Mouse (Mus musculus): Measurements from ENCODE around the gene Gorab. TPM values are rescaled to one million over a fixed set of nuclear protein-coding genes. Genes with fewer than 3 reads are reported as not detected.

The Gorab gene
- polyA plus RNA-seq, 1 experiment from 2014 or later: 31.3 TPM

DNA sequence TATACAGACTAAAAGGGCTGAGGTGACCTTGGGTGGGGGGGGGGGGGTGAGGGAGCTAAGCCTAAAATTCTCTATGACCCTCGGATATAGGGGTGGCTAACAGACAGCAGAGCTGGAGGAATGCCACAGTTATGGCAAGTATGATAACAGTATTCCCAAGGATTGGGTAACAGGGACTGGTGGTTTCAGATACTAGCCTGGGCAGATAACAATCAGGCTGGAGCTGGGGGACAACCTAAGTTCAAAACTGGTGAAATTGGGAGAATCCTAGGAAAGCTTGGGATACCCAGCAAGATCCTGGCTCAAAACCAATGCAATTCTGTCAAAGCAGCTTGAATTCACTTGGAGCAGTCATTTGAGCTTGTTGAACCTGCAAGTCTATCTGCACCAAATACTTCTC lies 22.9 kb downstream of the Gorab start:
- H3K4me2 ChIP-seq (replicated peaks): no peak overlapping the region
- peaks cover 9% of the 10 kb centered on the region for H3K36me3 ChIP-seq
- no peaks in the 10 kb centered on the region for H3K27me3 ChIP-seq
- H3K27ac ChIP-seq: no peak overlapping the region
- no peak overlapping the region for H3K9ac ChIP-seq
- H3K4me1 ChIP-seq: no peaks in the 10 kb centered on the region
- 92% methylated on average over 1 of the region's 1 CpGs for WGBS
- H3K4me3 ChIP-seq: no peak overlapping the region
- no peaks in the 10 kb centered on the region for H3K9me3 ChIP-seq (replicated peaks)
- ATAC-seq (ENCODE audit: low FRiP score): no peak

DNA sequence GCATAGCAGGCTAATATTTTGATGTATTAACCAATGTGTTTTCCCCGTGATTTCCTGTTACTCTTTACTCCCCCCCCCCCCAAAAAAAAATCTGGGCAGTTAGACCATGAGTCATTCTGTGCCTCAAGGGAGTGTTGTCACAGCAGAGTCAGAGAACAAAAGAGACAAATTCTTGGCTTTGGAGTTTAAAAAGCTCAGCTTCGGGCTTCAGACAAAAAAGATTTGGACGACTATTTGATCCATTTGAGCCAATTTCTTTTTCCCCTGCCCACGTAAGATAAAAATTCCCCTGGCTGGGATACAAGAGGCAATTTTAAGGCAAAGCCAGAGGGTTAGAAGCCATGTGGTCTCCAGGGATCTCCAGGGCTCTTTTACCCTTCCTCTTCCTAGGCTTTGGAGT lies 23.4 kb downstream of the Gorab start:
- no peaks in the 10 kb centered on the region for H3K9me3 ChIP-seq (replicated peaks)
- WGBS: 54% methylated on average over 4 of the region's 4 CpGs
- ATAC-seq (ENCODE audit: low FRiP score): no peak
- no peak overlapping the region for H3K9ac ChIP-seq
- no peak overlapping the region for H3K27ac ChIP-seq
- no peak overlapping the region for H3K4me2 ChIP-seq (replicated peaks)
- no peaks in the 10 kb centered on the region for H3K27me3 ChIP-seq
- 0 out of 2 replicates have a peak, but pooled peaks cover 4% of the 10 kb centered on the region for H3K36me3 ChIP-seq
- H3K4me3 ChIP-seq: no peak overlapping the region
- no peaks in the 10 kb centered on the region for H3K4me1 ChIP-seq

DNA sequence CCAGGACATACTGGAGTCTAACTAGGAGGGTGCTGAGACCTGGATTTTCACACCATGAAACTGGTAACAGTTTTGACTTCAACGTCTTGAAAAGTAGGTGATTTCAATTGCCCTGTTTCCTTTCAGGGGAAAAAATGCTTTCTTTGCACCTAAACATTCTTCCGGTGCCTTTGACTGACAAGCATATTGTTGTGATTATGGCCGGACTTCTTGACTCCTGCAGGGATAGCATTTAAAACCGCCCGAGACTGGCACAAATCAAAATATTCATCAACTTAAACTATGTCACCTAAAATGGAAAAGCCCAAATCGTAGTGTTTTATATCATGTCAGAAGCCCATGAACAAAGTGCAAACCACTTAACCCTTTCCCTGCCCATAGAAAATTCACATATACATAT lies 25.5 kb downstream of the Gorab start:
- Histone ChIP-seq H3K4me2 (replicated peaks) (no peak overlapping the region), H3K27me3 (no peaks in the 10 kb centered on the region), H3K36me3 (no peaks in the 10 kb centered on the region), H3K9me3 (replicated peaks) (no peaks in the 10 kb centered on the region), H3K9ac (no peak overlapping the region), H3K4me3 (no peak overlapping the region), H3K4me1 (no peaks in the 10 kb centered on the region), H3K27ac (no peak overlapping the region)
- WGBS: 51% methylated on average over 6 of the region's 6 CpGs
- ATAC-seq (ENCODE audit: low FRiP score): no peak

DNA sequence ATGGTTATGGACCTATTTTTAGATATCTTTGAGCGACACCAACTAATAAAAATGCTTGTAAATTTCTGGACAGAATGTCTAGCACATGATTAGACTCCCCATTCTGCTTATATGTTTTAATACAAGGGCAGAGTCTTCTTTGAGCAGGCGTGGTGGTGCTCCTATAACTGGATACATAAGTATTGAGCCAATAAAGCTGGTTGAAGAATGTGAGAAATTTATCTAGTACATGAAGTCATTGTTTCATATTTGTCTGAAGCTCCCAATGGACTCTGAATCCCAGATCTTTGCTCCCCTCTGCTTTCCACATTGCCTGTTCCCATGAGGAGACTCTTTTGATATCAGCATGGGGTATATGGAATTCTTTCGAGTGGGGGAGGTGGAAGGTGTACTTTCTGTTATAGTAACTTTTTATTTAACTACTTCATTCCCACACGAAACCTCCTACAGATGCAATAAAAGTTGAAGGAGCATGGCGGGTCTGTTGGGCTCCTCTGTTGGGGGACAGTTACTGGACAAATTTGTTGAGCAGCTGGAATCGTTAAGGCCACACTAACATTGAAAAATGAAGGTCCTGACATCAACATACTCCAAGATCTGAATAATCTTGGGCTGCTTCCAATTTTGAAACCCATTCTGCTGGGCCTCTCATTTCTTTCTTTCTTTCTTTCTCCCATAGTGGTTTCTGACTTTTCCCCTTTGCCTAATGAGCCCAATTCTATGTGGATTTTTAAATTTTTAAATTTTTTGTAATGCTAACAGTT lies 26.5 kb downstream of the Gorab start:
- H3K4me1 ChIP-seq: no peaks in the 10 kb centered on the region
- no peak for ATAC-seq (ENCODE audit: low FRiP score)
- no peak overlapping the region for H3K4me2 ChIP-seq (replicated peaks)
- no peak overlapping the region for H3K9ac ChIP-seq
- H3K27me3 ChIP-seq: no peaks in the 10 kb centered on the region
- 68% methylated on average over 6 of the region's 6 CpGs for WGBS
- no peaks in the 10 kb centered on the region for H3K9me3 ChIP-seq (replicated peaks)
- H3K27ac ChIP-seq: no peak overlapping the region
- no peak overlapping the region for H3K4me3 ChIP-seq
- H3K36me3 ChIP-seq: no peaks in the 10 kb centered on the region

DNA sequence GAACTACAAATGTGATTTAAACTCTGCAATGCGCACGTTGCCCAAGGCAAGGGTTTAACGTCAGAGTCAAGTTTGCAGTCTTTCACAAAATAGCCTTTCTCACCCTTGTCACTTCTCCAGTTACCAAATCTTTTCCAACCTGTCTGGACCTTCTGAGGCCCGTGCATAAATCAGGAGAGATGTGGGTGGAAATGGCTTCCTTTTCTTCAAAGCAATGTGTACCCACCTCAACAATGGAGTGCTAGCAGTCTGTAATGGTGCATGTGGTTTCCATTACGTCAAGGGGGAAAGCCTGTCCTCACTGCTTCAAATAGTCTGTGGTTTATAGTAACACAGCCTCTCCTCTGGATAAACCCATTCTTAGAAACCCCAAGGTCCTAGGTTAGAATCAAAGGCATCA lies 29.0 kb downstream of the Gorab start:
- Histone ChIP-seq H3K4me3 (no peak overlapping the region), H3K36me3 (no peaks in the 10 kb centered on the region), H3K27me3 (no peaks in the 10 kb centered on the region), H3K9me3 (replicated peaks) (no peaks in the 10 kb centered on the region), H3K4me1 (no peaks in the 10 kb centered on the region), H3K9ac (no peak overlapping the region), H3K4me2 (replicated peaks) (no peak overlapping the region), H3K27ac (no peak overlapping the region)
- ATAC-seq (ENCODE audit: low FRiP score): no peak
- 69% methylated on average over 5 of the region's 5 CpGs for WGBS

DNA sequence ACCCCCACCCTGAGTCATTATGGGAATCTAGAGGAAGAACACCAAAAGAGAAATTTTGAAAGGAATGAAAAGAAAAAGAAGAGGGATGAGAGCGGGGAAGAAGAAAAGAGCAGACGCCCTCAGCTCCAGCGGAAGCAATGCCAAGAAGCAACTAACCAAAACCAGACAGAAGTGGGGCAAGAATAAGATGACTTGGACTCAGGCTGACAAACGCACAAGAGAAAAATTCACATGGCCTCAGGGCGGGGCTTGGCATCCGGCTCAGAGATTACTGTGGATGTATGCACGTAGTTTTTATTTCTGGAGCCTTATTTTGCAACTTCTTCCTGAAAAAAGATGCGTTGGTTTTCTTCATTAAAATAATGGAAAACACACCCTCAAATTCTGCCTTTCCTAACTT lies 41.3 kb downstream of the Gorab start:
- no peaks in the 10 kb centered on the region for H3K27me3 ChIP-seq
- ATAC-seq (ENCODE audit: low FRiP score): no peak
- no peak overlapping the region for H3K27ac ChIP-seq
- no peak overlapping the region for H3K4me2 ChIP-seq (replicated peaks)
- no peaks in the 10 kb centered on the region for H3K36me3 ChIP-seq
- WGBS: 72% methylated on average over 8 of the region's 8 CpGs
- no peaks in the 10 kb centered on the region for H3K4me1 ChIP-seq
- no peak overlapping the region for H3K9ac ChIP-seq
- H3K4me3 ChIP-seq: no peak overlapping the region
- no peaks in the 10 kb centered on the region for H3K9me3 ChIP-seq (replicated peaks)

DNA sequence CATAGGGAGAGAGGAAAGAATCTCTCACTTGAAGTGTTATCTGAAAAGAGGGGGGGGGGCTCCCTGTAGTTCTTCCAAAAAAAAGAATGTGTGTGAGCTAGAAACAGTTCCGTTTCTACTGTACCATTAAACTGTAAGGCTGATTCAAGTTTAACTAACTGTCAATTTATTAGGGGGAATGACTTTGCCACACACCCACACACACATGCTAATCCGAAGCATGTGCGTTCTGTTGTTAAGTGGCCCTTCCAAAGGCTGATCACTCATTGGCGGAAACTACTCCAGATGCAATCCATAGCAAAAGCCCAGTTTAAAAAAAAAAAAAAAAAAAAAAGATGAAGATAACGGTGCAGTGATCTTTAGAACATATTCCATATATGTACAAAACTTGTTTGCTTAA lies 42.1 kb downstream of the Gorab start:
- ATAC-seq (ENCODE audit: low FRiP score): no peak
- Histone ChIP-seq H3K27ac (no peak overlapping the region), H3K36me3 (no peaks in the 10 kb centered on the region), H3K4me1 (no peaks in the 10 kb centered on the region), H3K9ac (no peak overlapping the region), H3K4me2 (replicated peaks) (no peak overlapping the region), H3K4me3 (no peak overlapping the region), H3K9me3 (replicated peaks) (no peaks in the 10 kb centered on the region), H3K27me3 (no peaks in the 10 kb centered on the region)
- WGBS: 80% methylated on average over 5 of the region's 5 CpGs

DNA sequence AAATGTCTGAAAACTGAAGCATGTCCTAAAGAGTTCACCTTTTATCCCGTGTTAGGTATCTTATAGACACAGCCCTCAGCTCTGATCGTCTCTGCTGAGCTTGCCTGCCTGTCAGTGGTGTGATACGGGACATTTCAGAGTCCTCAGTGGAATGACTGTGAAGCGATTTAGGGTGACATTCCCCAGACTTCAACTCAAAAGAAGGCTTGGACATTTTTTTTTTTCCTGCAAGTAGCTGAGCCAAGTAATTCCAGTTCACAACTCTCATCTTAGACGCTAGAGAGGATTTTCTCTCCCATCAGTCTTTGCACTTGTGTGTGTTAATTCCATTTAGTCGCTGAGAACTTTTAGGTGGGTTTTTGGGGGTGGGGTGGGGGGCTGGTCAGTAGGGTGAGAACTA lies 42.7 kb downstream of the Gorab start:
- H3K27ac ChIP-seq: no peak overlapping the region
- ATAC-seq (ENCODE audit: low FRiP score): no peak
- H3K36me3 ChIP-seq: no peaks in the 10 kb centered on the region
- WGBS: 66% methylated on average over 6 of the region's 6 CpGs
- no peaks in the 10 kb centered on the region for H3K9me3 ChIP-seq (replicated peaks)
- no peak overlapping the region for H3K9ac ChIP-seq
- no peak overlapping the region for H3K4me2 ChIP-seq (replicated peaks)
- H3K4me3 ChIP-seq: no peak overlapping the region
- H3K4me1 ChIP-seq: no peaks in the 10 kb centered on the region
- no peaks in the 10 kb centered on the region for H3K27me3 ChIP-seq

DNA sequence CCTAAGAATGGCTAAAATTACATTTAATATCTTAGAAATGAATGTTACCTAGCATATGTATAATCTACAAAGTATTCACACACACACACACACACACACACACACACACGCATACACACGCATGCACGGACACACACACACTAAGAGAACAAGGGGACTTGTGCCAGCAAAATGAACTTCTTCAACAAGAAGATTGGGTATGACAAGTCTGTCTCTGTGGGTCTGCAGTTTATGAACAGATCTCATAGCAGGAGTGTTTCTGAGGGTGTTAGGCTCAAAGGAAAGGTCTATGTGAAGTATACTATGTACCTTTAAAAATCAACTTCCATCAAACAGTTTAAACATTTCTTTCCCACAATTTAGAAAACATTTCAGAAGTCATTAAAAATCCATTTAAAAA lies 43.9 kb downstream of the Gorab start:
- Histone ChIP-seq H3K27ac (no peak overlapping the region), H3K27me3 (no peaks in the 10 kb centered on the region), H3K36me3 (no peaks in the 10 kb centered on the region), H3K4me2 (replicated peaks) (no peak overlapping the region), H3K9me3 (replicated peaks) (no peaks in the 10 kb centered on the region), H3K4me1 (no peaks in the 10 kb centered on the region), H3K9ac (no peak overlapping the region), H3K4me3 (no peak overlapping the region)
- 82% methylated on average over 3 of the region's 3 CpGs for WGBS
- ATAC-seq (ENCODE audit: low FRiP score): no peak

DNA sequence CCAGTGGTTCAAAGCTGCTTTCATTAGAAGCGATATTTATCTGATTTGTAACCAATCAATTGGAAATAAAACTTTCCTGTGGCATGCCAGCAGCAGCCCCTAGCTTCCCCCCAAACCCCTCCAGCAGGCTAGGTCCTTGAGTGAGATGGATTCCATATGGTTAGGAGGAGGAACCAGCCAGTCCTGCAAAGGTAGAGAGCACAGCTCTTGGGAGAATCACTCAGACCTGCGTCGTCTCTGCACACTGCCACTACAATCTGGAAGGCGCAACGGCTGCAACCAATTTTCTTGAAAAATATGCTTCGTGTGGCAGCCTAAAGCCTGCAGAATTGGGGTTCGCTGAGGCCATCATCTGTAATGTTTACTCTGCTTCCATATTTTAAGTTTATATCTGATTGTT lies 45.3 kb downstream of the Gorab start:
- 67% methylated on average over 7 of the region's 7 CpGs for WGBS

DNA sequence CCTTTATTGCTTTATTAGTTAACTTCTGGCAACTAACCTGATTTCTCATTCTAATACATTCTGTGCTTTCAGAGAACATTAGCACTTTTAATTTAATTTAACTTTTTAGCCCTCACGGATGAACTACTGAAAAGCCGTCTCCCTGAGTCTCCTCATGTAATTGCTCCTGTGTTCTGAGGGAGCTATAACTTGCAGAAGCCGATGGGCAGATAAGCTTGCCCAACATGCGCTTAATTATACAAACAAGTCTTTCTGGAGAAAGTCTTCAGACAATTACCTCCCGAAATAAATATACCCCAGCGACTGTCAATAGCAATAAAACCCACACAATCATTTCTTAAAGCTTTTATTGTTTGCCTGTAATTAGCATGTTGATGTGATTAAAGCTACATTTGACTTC lies 45.7 kb downstream of the Gorab start:
- H3K9ac ChIP-seq: no peak overlapping the region
- H3K27ac ChIP-seq: no peak overlapping the region
- 83% methylated on average over 6 of the region's 6 CpGs for WGBS
- no peak for ATAC-seq (ENCODE audit: low FRiP score)
- no peaks in the 10 kb centered on the region for H3K36me3 ChIP-seq
- no peak overlapping the region for H3K4me2 ChIP-seq (replicated peaks)
- no peaks in the 10 kb centered on the region for H3K4me1 ChIP-seq
- no peak overlapping the region for H3K4me3 ChIP-seq
- no peaks in the 10 kb centered on the region for H3K27me3 ChIP-seq
- H3K9me3 ChIP-seq (replicated peaks): no peaks in the 10 kb centered on the region

More for the DNA sequence above, 45.3 kb downstream of the Gorab start:
- no peak overlapping the region for H3K27ac ChIP-seq
- no peaks in the 10 kb centered on the region for H3K9me3 ChIP-seq (replicated peaks)
- no peaks in the 10 kb centered on the region for H3K4me1 ChIP-seq
- H3K4me2 ChIP-seq (replicated peaks): no peak overlapping the region; the same call in 1 of the 2 replicates
- no peak overlapping the region for H3K4me3 ChIP-seq
- no peak overlapping the region for H3K9ac ChIP-seq
- no peak for ATAC-seq (ENCODE audit: low FRiP score)
- no peaks in the 10 kb centered on the region for H3K36me3 ChIP-seq
- no peaks in the 10 kb centered on the region for H3K27me3 ChIP-seq

DNA sequence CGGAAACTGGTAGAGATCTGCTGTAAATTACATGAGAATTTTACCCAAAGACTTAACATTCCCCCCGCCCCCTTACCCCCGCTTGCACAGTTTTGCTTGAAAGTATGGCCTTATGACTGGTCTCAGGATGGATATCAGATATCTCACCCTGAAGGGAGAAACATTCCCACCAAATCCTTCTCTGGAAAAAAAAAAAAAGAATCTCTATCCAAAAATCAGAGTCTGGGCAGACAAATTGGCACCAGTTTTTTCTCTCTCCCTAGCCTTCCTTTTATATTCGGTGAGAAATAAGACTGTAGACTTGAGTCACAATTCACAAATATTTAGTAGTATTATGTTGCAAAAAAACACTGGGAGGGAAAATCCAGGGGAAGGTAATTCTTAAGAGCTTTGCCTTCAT lies 47.3 kb downstream of the Gorab start:
- 66% methylated on average over 4 of the region's 4 CpGs for WGBS
- H3K27me3 ChIP-seq: no peaks in the 10 kb centered on the region
- no peak overlapping the region for H3K4me3 ChIP-seq
- H3K4me1 ChIP-seq: no peaks in the 10 kb centered on the region
- H3K36me3 ChIP-seq: no peaks in the 10 kb centered on the region
- no peak for ATAC-seq (ENCODE audit: low FRiP score)
- no peak overlapping the region for H3K4me2 ChIP-seq (replicated peaks)
- no peaks in the 10 kb centered on the region for H3K9me3 ChIP-seq (replicated peaks)
- no peak overlapping the region for H3K9ac ChIP-seq
- no peak overlapping the region for H3K27ac ChIP-seq

DNA sequence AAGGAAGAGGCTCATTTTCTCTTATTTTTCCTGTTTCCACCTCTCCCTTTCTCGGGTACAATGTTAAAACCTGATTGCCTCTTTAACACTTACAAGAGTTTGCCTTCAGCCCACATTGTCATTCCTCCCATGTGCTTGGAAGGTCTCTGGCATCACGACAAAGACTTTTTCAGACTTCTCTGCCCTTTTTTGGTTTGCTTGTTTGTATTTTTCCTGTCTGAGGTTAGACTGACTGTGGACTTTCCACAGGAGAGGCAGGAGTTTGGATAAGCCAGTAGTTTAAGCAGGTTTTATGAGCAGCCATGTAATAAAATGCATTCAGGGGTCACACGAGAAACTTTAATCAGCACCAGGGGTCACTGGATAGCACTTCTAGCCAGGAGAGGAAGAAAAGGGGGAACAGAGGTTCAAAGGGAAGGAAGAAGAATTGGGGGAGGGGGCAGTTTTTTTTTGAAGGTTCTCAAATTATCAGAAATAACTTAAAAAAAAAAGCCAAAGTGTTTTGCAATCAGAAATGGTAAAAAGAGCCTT lies 47.8 kb downstream of the Gorab start:
- Histone ChIP-seq H3K36me3 (no peaks in the 10 kb centered on the region), H3K4me1 (no peaks in the 10 kb centered on the region), H3K27ac (no peak overlapping the region), H3K27me3 (no peaks in the 10 kb centered on the region), H3K9ac (no peak overlapping the region), H3K4me3 (no peak overlapping the region), H3K4me2 (replicated peaks) (no peak overlapping the region), H3K9me3 (replicated peaks) (no peaks in the 10 kb centered on the region)
- ATAC-seq (ENCODE audit: low FRiP score): no peak
- WGBS: 46% methylated on average over 3 of the region's 3 CpGs
